Mouse (Mus musculus): ENCODE results near the gene Fam227a. TPM values are rescaled to one million over a fixed set of nuclear protein-coding genes. Genes with fewer than 3 reads are reported as not detected.

Fam227a gene
- 5.5 and 5.9 TPM in 2 replicates for polyA plus RNA-seq (2016; fragmentation: Nextera tagmentation; extraction: Ambion mirVana)

DNA sequence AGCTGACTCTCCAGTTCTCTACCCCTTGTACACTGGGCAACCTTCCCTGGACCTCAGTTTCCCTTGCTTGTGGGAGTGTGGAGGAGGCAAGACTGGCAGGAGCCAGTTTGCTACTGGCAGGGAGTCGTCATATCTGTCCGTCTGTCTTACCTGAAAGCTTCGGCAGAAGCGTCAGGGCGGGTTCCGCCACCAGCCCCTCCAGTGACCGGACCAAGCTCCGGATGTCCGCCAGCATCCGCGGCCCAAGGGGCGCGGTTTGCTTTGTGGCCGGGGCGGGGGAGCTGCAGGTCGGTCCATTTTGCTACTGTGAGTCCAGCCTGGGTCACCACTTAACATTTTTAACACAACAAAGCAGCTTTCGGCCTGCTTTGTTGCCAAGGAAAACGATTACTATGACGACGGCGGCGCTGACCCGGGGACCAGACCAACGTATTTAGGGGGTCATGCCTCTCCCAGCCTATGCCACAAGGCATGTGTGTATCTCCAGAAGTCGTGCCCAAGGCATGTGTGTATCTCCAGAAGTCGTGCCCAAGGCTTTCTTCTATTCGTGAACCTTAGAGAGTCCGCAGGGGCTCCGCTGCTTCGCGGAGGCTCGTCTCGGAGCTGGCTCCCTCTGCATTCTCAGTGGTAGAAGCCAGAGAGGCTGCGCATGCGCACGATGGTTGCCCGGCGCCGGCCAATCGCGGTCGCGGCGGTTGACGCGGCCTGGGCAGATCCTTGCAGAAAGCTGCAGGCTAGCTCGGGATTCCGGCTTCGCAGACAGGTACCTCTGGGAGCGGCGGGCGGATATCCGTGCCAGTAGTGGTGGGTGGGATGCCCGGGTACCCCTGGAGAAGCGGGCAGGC, at the start of gene Fam227a, which contains the start of gene Cby1:
Gene Fam227a, minus strand, starts transcription at position 426 of the 845 bp plus-strand sequence.
Gene Cby1, plus strand, starts transcription at position 669 of the 845 bp plus-strand sequence.
- peaks cover 7% of the 10 kb centered on the region for H3K4me1 ChIP-seq
- under 1% methylated on average over 54 of the region's 55 CpGs for WGBS
- H3K4me2 ChIP-seq (replicated peaks), result peak within 1 kb of the TSS; percentile 82
- peaks cover 20% of the 10 kb centered on the region for H3K36me3 ChIP-seq
- H3K27me3 ChIP-seq, result no peaks in the 10 kb centered on the region
- H3K4me3 ChIP-seq, result peak within 1 kb of the TSS; percentile 82
- peak within 1 kb of the TSS; percentile 95 for H3K27ac ChIP-seq
- peak within 1 kb of the TSS; percentile 85 for H3K9ac ChIP-seq
- peak; percentile 92 for ATAC-seq (ENCODE audit: low FRiP score)
- H3K9me3 ChIP-seq (replicated peaks), result no peaks in the 10 kb centered on the region; the same call in 1 of the 2 replicates

DNA sequence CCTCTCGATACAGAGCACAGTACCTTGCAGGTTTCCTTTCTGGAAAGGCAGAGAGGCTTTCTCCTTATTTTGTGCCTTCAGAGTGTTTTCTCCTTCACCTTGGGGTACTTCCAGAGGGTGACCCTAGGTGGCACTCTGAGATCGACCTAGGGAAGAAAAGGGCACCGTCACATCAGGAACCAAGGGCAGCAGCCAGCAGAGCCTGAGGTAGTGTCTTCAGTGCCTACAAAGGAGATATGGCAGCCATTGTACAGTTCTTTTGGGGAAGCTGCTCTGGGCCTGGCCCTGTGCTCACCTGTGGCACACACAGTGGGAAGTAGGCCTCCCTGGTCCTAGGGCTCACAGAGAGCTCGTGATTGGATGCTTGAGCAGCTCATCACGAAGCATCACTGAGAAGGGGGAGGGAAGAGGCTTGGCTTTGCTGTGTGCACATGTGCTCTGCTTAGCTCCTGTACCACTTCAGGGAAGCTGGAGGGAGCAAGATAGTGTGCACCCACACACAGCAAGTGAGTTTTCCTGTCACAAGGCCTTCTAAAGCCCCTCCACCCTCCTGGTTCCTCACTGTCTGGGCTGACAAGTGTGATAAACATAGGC, 49.6 kb upstream of the Fam227a start:
- Histone ChIP-seq H3K4me1 (no peaks in the 10 kb centered on the region), H3K36me3 (peaks cover 72% of the 10 kb centered on the region), H3K4me3 (no peak overlapping the region), H3K9me3 (replicated peaks) (no peaks in the 10 kb centered on the region), H3K4me2 (replicated peaks) (no peak overlapping the region), H3K27me3 (no peaks in the 10 kb centered on the region), H3K27ac (no peak overlapping the region), H3K9ac (no peak overlapping the region)
- 88% methylated on average over 5 of the region's 5 CpGs for WGBS
- ATAC-seq (ENCODE audit: low FRiP score), result no peak

DNA sequence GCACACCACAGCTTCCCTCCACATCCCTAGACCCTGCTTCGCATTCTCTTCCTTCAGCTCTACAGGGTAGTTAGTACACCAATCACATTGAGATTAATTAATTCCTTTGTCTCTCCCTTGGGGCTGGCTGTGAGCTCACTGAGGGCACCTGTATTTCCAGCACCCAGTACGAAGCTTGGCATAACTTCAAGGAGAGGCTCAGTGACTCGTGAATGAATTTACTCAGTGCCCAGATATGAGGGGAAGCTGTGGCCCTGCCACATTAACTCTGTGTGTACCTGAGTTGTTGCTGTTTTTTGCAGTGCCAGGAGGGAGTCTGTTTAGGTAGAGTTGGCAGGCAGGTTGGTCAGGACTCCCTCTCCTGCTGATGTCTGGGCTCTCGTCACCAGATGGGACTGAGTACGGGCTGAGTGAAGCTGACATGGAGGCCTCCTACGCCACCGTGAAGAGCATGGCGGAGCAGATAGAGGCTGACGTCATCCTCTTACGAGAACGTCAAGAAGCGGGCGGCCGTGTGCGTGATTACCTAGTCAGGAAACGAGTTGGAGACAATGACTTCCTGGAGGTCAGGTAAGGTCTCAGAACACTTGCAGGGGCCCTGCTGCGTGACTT, 48.0 kb upstream of the Fam227a start:
- Histone ChIP-seq H3K27ac (no peak overlapping the region), H3K4me1 (no peaks in the 10 kb centered on the region), H3K4me3 (no peak overlapping the region), H3K4me2 (replicated peaks) (no peak overlapping the region), H3K36me3 (peaks cover 56% of the 10 kb centered on the region), H3K27me3 (no peaks in the 10 kb centered on the region), H3K9ac (no peak overlapping the region), H3K9me3 (replicated peaks) (no peaks in the 10 kb centered on the region)
- WGBS, result 91% methylated on average over 17 of the region's 17 CpGs
- no peak for ATAC-seq (ENCODE audit: low FRiP score)

DNA sequence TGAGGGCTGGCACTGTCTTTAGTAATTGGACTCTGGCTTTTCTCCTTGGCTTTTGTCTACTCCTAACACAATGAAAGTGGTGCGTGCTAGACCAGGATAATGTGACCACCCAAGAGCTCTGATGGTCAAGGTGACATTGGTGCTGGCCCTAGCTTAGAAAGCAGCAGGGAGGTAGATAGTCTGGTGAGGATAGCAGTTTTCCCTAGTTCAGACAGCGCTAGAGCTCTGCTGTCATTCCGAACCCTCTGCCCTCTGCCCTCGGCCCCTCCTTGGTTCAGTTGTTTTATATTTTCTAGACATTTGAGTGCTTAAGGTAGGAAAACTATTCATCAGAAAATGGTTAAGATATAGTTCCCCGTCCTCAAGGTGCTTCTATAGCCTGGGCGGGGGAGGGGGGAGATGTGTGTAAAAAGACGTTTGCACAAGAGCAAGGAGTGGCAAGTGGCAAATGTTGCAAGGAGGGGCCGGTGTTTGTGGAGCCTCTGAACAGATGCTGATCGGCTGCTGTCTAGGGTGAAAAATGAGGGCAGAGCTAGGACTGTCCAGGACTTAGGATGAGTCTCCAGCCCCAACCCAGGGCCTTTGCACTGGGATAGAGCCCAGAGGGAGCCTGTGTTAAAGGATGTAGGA, 38.9 kb upstream of the Fam227a start:
- Histone ChIP-seq H3K4me2 (replicated peaks) (no peak overlapping the region), H3K9me3 (replicated peaks) (no peaks in the 10 kb centered on the region)
- no peak for ATAC-seq (ENCODE audit: low FRiP score)

GRCm38 (mm10) chr15:79697011-79697410, 38.3 kb upstream of the Fam227a start:
- no peaks in the 10 kb centered on the region for H3K9me3 ChIP-seq (replicated peaks)
- peak overlapping the region; percentile 25 for H3K27ac ChIP-seq
- H3K27me3 ChIP-seq, result no peaks in the 10 kb centered on the region
- WGBS, result 69% methylated on average over 6 of the region's 6 CpGs
- no peak overlapping the region for H3K9ac ChIP-seq
- no peak overlapping the region for H3K4me3 ChIP-seq
- no peak for ATAC-seq (ENCODE audit: low FRiP score)
- no peak overlapping the region for H3K4me2 ChIP-seq (replicated peaks)
- peaks cover 30% of the 10 kb centered on the region for H3K4me1 ChIP-seq
- 0 out of 2 replicates have a peak, but pooled peaks cover 14% of the 10 kb centered on the region for H3K36me3 ChIP-seq

More for the DNA sequence above, 38.9 kb upstream of the Fam227a start:
- H3K27me3 ChIP-seq, result no peaks in the 10 kb centered on the region
- H3K4me3 ChIP-seq, result no peak overlapping the region
- H3K27ac ChIP-seq, result peak overlapping the region; percentile 25
- H3K4me1 ChIP-seq, result peaks cover 24% of the 10 kb centered on the region
- WGBS, result 80% methylated on average over 9 of the region's 9 CpGs
- 0 out of 2 replicates have a peak, but pooled peaks cover 14% of the 10 kb centered on the region for H3K36me3 ChIP-seq
- no peak overlapping the region for H3K9ac ChIP-seq

- Histone ChIP-seq H3K9ac (no peak overlapping the region), H3K27me3 (no peaks in the 10 kb centered on the region), H3K9me3 (replicated peaks) (no peaks in the 10 kb centered on the region), H3K4me3 (no peak overlapping the region), H3K27ac (peak overlapping the region; percentile 25; the same call in 1 of the 2 replicates), H3K4me2 (replicated peaks) (no peak overlapping the region), H3K36me3 (0 out of 2 replicates have a peak, but pooled peaks cover 14% of the 10 kb centered on the region), H3K4me1 (peaks cover 35% of the 10 kb centered on the region)
- no peak for ATAC-seq (ENCODE audit: low FRiP score)
- 96% methylated on average over 2 of the region's 2 CpGs for WGBS
Observed at GRCm38 (mm10) chr15:79696508-79696907, 37.8 kb upstream of the Fam227a start.

- WGBS, result 82% methylated on average over 3 of the region's 3 CpGs
Observed at GRCm38 (mm10) chr15:79695516-79695915, 36.8 kb upstream of the Fam227a start.

GRCm38 (mm10) chr15:79694512-79694911, 35.8 kb upstream of the Fam227a start:
- WGBS, result 94% methylated on average over 4 of the region's 4 CpGs
- Histone ChIP-seq H3K4me1 (peaks cover 43% of the 10 kb centered on the region), H3K27ac (no peak overlapping the region), H3K4me3 (no peak overlapping the region), H3K9ac (no peak overlapping the region), H3K9me3 (replicated peaks) (no peaks in the 10 kb centered on the region), H3K27me3 (no peaks in the 10 kb centered on the region), H3K4me2 (replicated peaks) (no peak overlapping the region), H3K36me3 (0 out of 2 replicates have a peak, but pooled peaks cover 12% of the 10 kb centered on the region)
- ATAC-seq (ENCODE audit: low FRiP score), result no peak

More at GRCm38 (mm10) chr15:79695516-79695915, 36.8 kb upstream of the Fam227a start:
- no peak for ATAC-seq (ENCODE audit: low FRiP score)
- Histone ChIP-seq H3K4me1 (peaks cover 37% of the 10 kb centered on the region), H3K27ac (no peak overlapping the region), H3K4me3 (no peak overlapping the region), H3K9me3 (replicated peaks) (no peaks in the 10 kb centered on the region), H3K36me3 (0 out of 2 replicates have a peak, but pooled peaks cover 14% of the 10 kb centered on the region), H3K4me2 (replicated peaks) (no peak overlapping the region), H3K9ac (no peak overlapping the region), H3K27me3 (no peaks in the 10 kb centered on the region)

- Histone ChIP-seq H3K9me3 (replicated peaks) (no peaks in the 10 kb centered on the region), H3K27me3 (no peaks in the 10 kb centered on the region), H3K4me2 (replicated peaks) (0 out of 2 replicates have a peak overlapping the region, but pooled peaks have one; percentile 22), H3K4me3 (no peak overlapping the region), H3K4me1 (peaks cover 46% of the 10 kb centered on the region), H3K36me3 (0 out of 2 replicates have a peak, but pooled peaks cover 7% of the 10 kb centered on the region), H3K9ac (0 out of 2 replicates have a peak overlapping the region, but pooled peaks have one; percentile 14), H3K27ac (no peak overlapping the region)
- 92% methylated on average over 11 of the region's 11 CpGs for WGBS
- no peak for ATAC-seq (ENCODE audit: low FRiP score)
Observed at GRCm38 (mm10) chr15:79693740-79694139, 35.0 kb upstream of the Fam227a start.

- Histone ChIP-seq H3K9me3 (replicated peaks) (no peaks in the 10 kb centered on the region), H3K27ac (no peak overlapping the region), H3K4me2 (replicated peaks) (peak overlapping the region; percentile 90), H3K27me3 (no peaks in the 10 kb centered on the region), H3K36me3 (0 out of 2 replicates have a peak, but pooled peaks cover 7% of the 10 kb centered on the region), H3K9ac (no peak overlapping the region), H3K4me3 (no peak overlapping the region), H3K4me1 (peaks cover 46% of the 10 kb centered on the region)
- ATAC-seq (ENCODE audit: low FRiP score), result no peak
- 88% methylated on average over 5 of the region's 5 CpGs for WGBS
Observed at GRCm38 (mm10) chr15:79692334-79692733, 33.6 kb upstream of the Fam227a start.

DNA sequence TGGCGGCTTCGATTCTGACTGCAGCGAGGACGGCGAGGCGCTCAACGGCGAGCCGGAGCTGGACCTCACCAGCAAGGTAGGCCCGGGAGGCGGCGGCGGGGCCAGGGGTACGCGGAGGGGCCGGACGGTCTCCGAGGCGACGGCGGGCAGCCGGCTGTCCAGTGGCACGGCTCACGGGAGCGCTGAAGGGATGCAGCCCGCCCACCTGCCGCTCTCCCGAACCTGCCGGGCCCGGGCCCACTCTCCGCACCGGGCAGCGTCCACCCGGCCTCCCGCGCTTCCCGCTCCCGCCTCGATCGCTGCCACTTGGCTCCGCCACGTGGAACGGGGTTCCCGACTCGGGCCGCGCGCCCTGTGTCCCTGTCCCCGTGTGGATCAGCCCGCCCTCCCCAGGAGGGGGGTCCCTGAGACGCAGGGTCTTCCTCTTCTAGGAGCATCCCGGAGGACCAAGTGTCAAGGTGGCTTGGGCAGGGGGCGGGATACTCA, 32.3 kb upstream of the Fam227a start:
- H3K4me1 ChIP-seq, result peaks cover 43% of the 10 kb centered on the region
- H3K27me3 ChIP-seq, result no peaks in the 10 kb centered on the region
- 0 out of 2 replicates have a peak, but pooled peaks cover 7% of the 10 kb centered on the region for H3K36me3 ChIP-seq
- peak overlapping the region; percentile 93 for H3K4me3 ChIP-seq
- ATAC-seq (ENCODE audit: low FRiP score), result peak; percentile 44
- H3K9me3 ChIP-seq (replicated peaks), result no peaks in the 10 kb centered on the region
- H3K9ac ChIP-seq, result peak overlapping the region; percentile 81
- WGBS, result under 1% methylated on average over 52 of the region's 53 CpGs
- H3K27ac ChIP-seq, result peak overlapping the region; percentile 94
- peak overlapping the region; percentile 90 for H3K4me2 ChIP-seq (replicated peaks)
